In the genomic region with DNA sequence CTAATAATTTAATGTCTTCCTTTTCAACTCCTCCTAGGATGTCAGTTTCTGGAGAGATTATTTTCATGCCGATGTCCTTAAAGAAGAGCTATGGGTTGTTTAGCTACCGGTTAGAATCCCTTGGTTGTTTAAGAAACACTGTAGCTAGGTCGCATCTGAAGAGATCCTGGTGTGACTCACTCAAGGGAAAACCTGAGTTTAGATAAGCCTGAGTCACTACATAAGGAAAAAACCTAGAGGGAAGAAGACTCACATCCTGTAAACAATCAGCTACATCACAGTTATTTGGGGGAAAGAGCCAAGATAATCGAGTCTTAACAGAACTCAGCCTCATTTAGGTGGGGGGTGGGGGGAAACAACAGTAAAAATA, we compare ENCODE assay signal across 11 mouse cellular contexts. TPM values are rescaled to one million over a fixed set of nuclear protein-coding genes. Genes with fewer than 3 reads are reported as not detected.
DNase-seq lines count a peak whose midpoint lies in the region; ATAC-seq and TF ChIP-seq lines count a peak whose summit lies in the region.
"Had no signal": no experiment of that assay in that cellular context is flagged by ENCODE, and none has a peak within 500 bp of the region (broad histone marks: within the 10 kb centered on the region; RNA-seq: fewer than 3 reads in every experiment).

No protein-coding gene starts in this region.

- TF ChIP-seq POLR2A in CH12.LX (IDR thresholded peaks at IDR 0.05; ENCODE audit: low read depth, low read length) = no peak; the same call in 1 of the 2 replicates

- H3K9ac ChIP-seq in kidney, embryonic 15.5 days = no peak overlapping the region
- H3K9ac ChIP-seq in CH12.LX (ENCODE audit: insufficient read depth, low read depth) = no peak overlapping the region
- no peak overlapping the region for H3K9ac ChIP-seq in intestine, embryonic 15.5 days
- H3K9ac ChIP-seq: hindbrain, embryonic 13.5 days; midbrain, embryonic 13.5 days had no signal

- no peak for DNase-seq in kidney, postnatal 4 days
- peak; percentile 49 for DNase-seq in 3134 (ENCODE audit: extremely low read depth, insufficient read length, low spot score)
- DNase-seq in CH12.LX (ENCODE audit: extremely low read depth) = no peak
- DNase-seq in thymus, postnatal 36 days = no peak
- no peak for DNase-seq in adrenal gland, postnatal 25 days
- DNase-seq in urinary bladder, adult 2 months (ENCODE audit: low spot score) = no peak

- H3K4me3 ChIP-seq in kidney, embryonic 15.5 days (replicated peaks) = 0 out of 2 replicates have a peak overlapping the region, but pooled peaks have one; percentile 66
- no peak overlapping the region for H3K4me3 ChIP-seq in CH12.LX (replicated peaks in 1 of 3; ENCODE audit: low read depth in 2 of 3, low read length in 2 of 3, poor library complexity in 1 of 3)
- H3K4me3 ChIP-seq in intestine, embryonic 15.5 days (replicated peaks) = peak overlapping the region; percentile 62
- H3K4me3 ChIP-seq: hindbrain, embryonic 13.5 days; midbrain, embryonic 13.5 days had no signal

- no peaks in the 10 kb centered on the region for H3K9me3 ChIP-seq in kidney, embryonic 15.5 days (replicated peaks)
- no peaks in the 10 kb centered on the region for H3K9me3 ChIP-seq in CH12.LX (replicated peaks; ENCODE audit: low read length)
- H3K9me3 ChIP-seq in intestine, embryonic 15.5 days = no peaks in the 10 kb centered on the region
- H3K9me3 ChIP-seq: hindbrain, embryonic 13.5 days; midbrain, embryonic 13.5 days had no signal

- H3K79me2 ChIP-seq in CH12.LX (replicated peaks; ENCODE audit: control insufficient read depth, extremely low read depth, insufficient read depth, poor library complexity, severe bottlenecking) = peaks cover 2% of the 10 kb centered on the region; the same call in 1 of the 2 replicates

- no peak for ATAC-seq in kidney, embryonic 15.5 days (replicated peaks; ENCODE audit: low FRiP score)
- no peak for ATAC-seq in intestine, embryonic 15.5 days
- ATAC-seq: midbrain, embryonic 13.5 days; Patski had no signal

- dilution Hi-C loops in CH12.LX (cut with MboI; ENCODE audit: extremely low pct_ligation_motif_present, extremely low pct_unique_long_range_greater_than_20kb, low sequenced_read_pairs) = no loop called here

- H3K27ac ChIP-seq in kidney, embryonic 15.5 days = peak overlapping the region; percentile 20; the same call in 1 of the 2 replicates
- H3K27ac ChIP-seq in CH12.LX (ENCODE audit: insufficient read depth, low read depth) = no peak overlapping the region
- peak overlapping the region; percentile 48; the same call in 1 of the 2 replicates for H3K27ac ChIP-seq in intestine, embryonic 15.5 days
- H3K27ac ChIP-seq: hindbrain, embryonic 13.5 days; midbrain, embryonic 13.5 days had no signal

- H3K4me1 ChIP-seq in kidney, embryonic 15.5 days = peaks cover 77% of the 10 kb centered on the region
- peaks cover 8 to 28% of the 10 kb centered on the region in 2 experiments; a peak in 3 of 4 replicates for H3K4me1 ChIP-seq in CH12.LX (ENCODE audit: control insufficient read depth in 1 of 2, insufficient read depth in 2 of 2)
- peaks cover 46% of the 10 kb centered on the region for H3K4me1 ChIP-seq in intestine, embryonic 15.5 days (replicated peaks)

- TF ChIP-seq EP300 in CH12.LX (IDR thresholded peaks at IDR 0.05; ENCODE audit: low read length) = no peak

- no peak for TF ChIP-seq CTCF in CH12.LX (conservative IDR thresholded peaks at IDR 0.05 in 1 of 2, IDR thresholded peaks at IDR 0.05 in 1 of 2; ENCODE audit: low read depth in 2 of 2, low read length in 2 of 2)

- 25% methylated on average over 4 of the region's 4 CpGs for WGBS in kidney, embryonic 15.5 days
- WGBS in intestine, embryonic 15.5 days = 14% methylated on average over 4 of the region's 4 CpGs

- in situ Hi-C loops in CH12.LX (cut with MboI; ENCODE audit: low pct_ligation_motif_present, low pct_unique_long_range_greater_than_20kb, low sequenced_read_pairs) = loop anchor here (10.0 kb wide), 3 partner anchors 90 to 220 kb away; no protein-coding TSS in a partner anchor

- no peak for TF ChIP-seq RAD21 in CH12.LX (IDR thresholded peaks at IDR 0.05; ENCODE audit: low read depth, low read length)

- no peaks in the 10 kb centered on the region for H3K27me3 ChIP-seq in kidney, embryonic 15.5 days
- H3K27me3 ChIP-seq in CH12.LX (replicated peaks) = no peaks in the 10 kb centered on the region
- no peaks in the 10 kb centered on the region for H3K27me3 ChIP-seq in intestine, embryonic 15.5 days (replicated peaks)
- H3K27me3 ChIP-seq: Patski had no signal

- peak overlapping the region; percentile 92 for H3K4me2 ChIP-seq in kidney, embryonic 15.5 days
- H3K4me2 ChIP-seq in CH12.LX (ENCODE audit: insufficient read depth, low read depth, poor library complexity, severe bottlenecking) = peak overlapping the region; percentile 92
- peak overlapping the region; percentile 90 for H3K4me2 ChIP-seq in intestine, embryonic 15.5 days (replicated peaks)
- H3K4me2 ChIP-seq: hindbrain, embryonic 13.5 days; midbrain, embryonic 13.5 days had no signal

- no peaks in the 10 kb centered on the region for H3K36me3 ChIP-seq in kidney, embryonic 15.5 days
- H3K36me3 ChIP-seq in CH12.LX (replicated peaks in 1 of 2; ENCODE audit: control insufficient read depth in 1 of 2, insufficient read depth in 1 of 2, low read length in 1 of 2) = peaks cover 0 to 5% of the 10 kb centered on the region in 2 experiments
- H3K36me3 ChIP-seq in intestine, embryonic 15.5 days = no peaks in the 10 kb centered on the region
- H3K36me3 ChIP-seq: hindbrain, embryonic 13.5 days; midbrain, embryonic 13.5 days had no signal

TF ChIP-seq in CH12.LX, 34 proteins besides CTCF, POLR2A, EP300 and RAD21:
- TF ChIP-seq HCFC1 (IDR thresholded peaks at IDR 0.05; ENCODE audit: low read depth, low read length) = no peak
- no peak for TF ChIP-seq USF1 (IDR thresholded peaks at IDR 0.05; ENCODE audit: low read depth, low read length)
- no peak for TF ChIP-seq MAFK (IDR thresholded peaks at IDR 0.05; ENCODE audit: insufficient replicate concordance, low read length)
- TF ChIP-seq UBTF (IDR thresholded peaks at IDR 0.05; ENCODE audit: low read depth, low read length) = no peak
- no peak for TF ChIP-seq ZKSCAN1 (IDR thresholded peaks at IDR 0.05; ENCODE audit: borderline replicate concordance, low read depth, low read length)
- no peak for TF ChIP-seq ZMIZ1 (IDR thresholded peaks at IDR 0.05; ENCODE audit: low read depth, low read length)
- TF ChIP-seq CHD2 (IDR thresholded peaks at IDR 0.05; ENCODE audit: low read length) = no peak
- TF ChIP-seq ZC3H11A (IDR thresholded peaks at IDR 0.05; ENCODE audit: low read depth, low read length) = no peak
- no peak for TF ChIP-seq TCF12 (IDR thresholded peaks at IDR 0.05; ENCODE audit: low read depth, low read length)
- TF ChIP-seq MEF2A (IDR thresholded peaks at IDR 0.05; ENCODE audit: borderline replicate concordance, low read depth, low read length) = no peak
- TF ChIP-seq RCOR1 (conservative IDR thresholded peaks at IDR 0.05; ENCODE audit: low read depth, low read length) = no peak
- TF ChIP-seq NELFE (IDR thresholded peaks at IDR 0.05; ENCODE audit: low read depth, low read length) = no peak
- TF ChIP-seq IRF4 (IDR thresholded peaks at IDR 0.05; ENCODE audit: low read depth, low read length) = no peak
- no peak for TF ChIP-seq MAZ (IDR thresholded peaks at IDR 0.05; ENCODE audit: low read depth, low read length)
- TF ChIP-seq MYC (IDR thresholded peaks at IDR 0.05; ENCODE audit: low read depth, low read length) = no peak
- TF ChIP-seq BHLHE40 (IDR thresholded peaks at IDR 0.05; ENCODE audit: low read depth, low read length) = no peak
- no peak for TF ChIP-seq SMC3 (IDR thresholded peaks at IDR 0.05; ENCODE audit: low read depth, low read length)
- TF ChIP-seq ELF1 (IDR thresholded peaks at IDR 0.05; ENCODE audit: low read depth, low read length) = no peak
TF ChIP-seq in CH12.LX: peak in this region for 0.

RNA-seq across cellular contexts. Expression of a gene that starts 3.9 kb away (rescaled TPM):
- 533 and 589 TPM in 2 replicates for polyA plus RNA-seq in kidney, embryonic 15.5 days (2015; fragmentation: Nextera tagmentation; extraction: Ambion mirVana)
- 34.6 and 34.9 TPM in 2 replicates for total RNA-seq in CH12.LX (2012; rRNA removed)
- total RNA-seq in CH12.LX (2014; rRNA removed) = 63.1 and 67.2 TPM in 2 replicates
- 178 and 213 TPM in 2 replicates for polyA plus RNA-seq in CH12.LX (2012; ENCODE audit: insufficient read length, low read depth)
- polyA plus RNA-seq in intestine, embryonic 15.5 days (2015; fragmentation: Nextera tagmentation; extraction: Ambion mirVana) = 994 and 1,099 TPM in 2 replicates
- 166 and 180 TPM in 2 replicates for total RNA-seq in adrenal gland, postnatal 25 days (2021)
- polyA plus RNA-seq in urinary bladder, adult 2 months (2012; rRNA removed) = 5,954 and 6,025 TPM in 2 replicates

Comparison
In these comparisons a context has a peak if more than half of its experiments do, and no peak if none do; other contexts are left out.
1. H3K4me3 ChIP-seq: peak in kidney, embryonic 15.5 days (single experiment) and intestine, embryonic 15.5 days (single experiment); none in CH12.LX (0 of 3).
2. Peak in every context shown above with its lines, with median percentiles within 50 percentile points of each other: H3K4me2 ChIP-seq.